Mouse (Mus musculus): Measurements from ENCODE around the gene Med16. TPM values are rescaled to one million over a fixed set of nuclear protein-coding genes. Genes with fewer than 3 reads are reported as not detected.

The Med16 gene
- total RNA-seq, 2 experiments from 2014 or later, result 55.7 to 56.2 TPM

DNA sequence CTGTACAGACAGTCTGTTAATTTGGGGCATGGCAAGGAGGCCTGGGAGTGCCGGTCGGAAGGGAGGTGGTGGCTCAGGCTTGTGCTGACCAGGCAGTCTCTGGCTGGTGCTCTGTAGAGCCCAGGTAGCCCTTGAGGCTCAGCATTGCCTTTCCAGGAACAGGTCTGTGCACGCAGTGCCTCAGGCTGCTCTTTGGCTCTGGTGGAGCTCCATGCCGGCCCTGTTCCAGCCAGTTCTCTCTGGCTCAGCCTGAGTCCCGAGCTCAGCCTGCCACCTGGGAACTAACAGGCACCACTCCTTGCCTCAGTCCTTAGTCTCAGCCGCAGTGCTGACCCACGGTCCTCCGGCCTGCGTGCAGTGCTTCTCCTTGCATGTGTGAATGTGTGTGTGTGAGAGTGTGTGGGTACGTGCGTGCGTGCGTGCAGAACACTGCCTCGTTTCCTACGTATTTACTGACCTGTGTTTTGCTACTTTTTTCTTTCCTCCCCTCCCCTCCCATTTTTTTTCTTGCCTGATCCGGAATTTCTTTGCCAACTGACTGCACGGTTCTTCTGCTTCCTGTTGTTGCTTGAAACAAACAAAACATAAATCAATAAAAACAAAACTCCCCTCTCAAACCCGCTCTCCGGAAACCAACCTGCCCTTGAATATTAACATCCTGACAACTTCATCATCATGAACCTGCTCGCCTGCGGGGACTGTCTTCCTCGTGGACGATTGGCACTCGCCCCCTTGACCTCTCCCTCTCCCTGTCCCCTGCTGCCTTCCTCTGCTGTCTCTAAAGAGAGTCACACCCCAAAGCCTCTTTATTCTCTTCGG, 47.3 kb downstream of the Med16 start:
- no peak for DNase-seq (ENCODE audit: low spot score in 2 of 2)

DNA sequence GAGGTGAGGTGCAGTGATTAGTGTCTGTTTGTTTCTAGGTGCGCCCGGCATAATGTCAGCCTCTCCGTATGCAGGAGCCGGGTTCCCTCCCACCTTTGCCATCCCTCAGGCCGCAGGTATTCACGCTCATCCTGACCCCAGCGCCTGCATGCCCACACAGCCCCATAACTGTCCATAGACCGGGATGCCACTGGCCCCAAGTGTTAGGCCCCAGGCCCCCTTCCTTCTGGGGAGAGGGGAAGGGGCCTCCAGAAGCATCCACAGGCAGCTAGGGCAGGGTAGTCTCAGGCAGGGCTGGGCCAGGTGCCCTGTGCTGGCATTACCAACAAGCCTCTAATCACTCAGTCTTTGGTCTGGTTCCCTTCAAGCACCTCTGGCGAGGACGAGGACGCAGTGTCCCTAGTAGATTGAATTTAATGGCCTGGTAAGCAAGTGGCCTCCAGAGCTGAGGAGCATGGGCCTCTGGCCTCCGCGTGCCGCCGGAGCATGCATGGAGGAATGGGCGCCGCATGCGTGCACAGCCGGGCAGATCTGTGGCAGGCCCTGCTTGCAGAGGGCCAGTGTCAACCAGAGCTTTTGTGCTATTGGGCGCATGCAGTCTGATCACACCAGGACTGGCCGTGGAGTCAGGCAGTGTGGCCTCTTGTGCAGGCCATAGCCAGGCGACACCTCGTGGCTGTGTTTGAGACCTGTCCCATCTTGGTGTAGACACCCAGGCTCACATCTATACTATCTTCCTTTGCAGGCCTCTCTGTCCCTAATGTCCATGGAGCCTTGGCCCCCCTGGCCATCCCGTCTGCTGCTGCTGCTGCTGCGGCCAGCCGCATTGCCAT, 48.4 kb downstream of the Med16 start:
- DNase-seq (ENCODE audit: low spot score in 2 of 2), result no peak

DNA sequence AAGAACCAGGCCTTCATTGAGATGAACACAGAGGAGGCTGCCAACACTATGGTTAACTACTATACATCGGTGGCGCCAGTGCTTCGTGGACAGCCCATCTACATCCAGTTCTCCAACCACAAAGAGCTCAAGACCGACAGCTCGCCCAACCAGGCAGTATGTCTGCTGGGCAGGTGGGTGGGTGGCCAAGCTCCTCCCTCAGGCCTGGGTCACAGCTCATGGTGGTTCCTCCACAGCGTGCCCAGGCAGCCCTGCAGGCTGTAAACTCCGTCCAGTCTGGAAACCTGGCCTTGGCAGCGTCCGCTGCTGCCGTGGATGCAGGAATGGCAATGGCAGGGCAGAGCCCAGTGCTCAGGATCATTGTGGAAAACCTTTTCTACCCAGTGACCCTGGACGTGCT, 49.6 kb downstream of the Med16 start:
- no peak for DNase-seq (ENCODE audit: low spot score in 2 of 2)

DNA sequence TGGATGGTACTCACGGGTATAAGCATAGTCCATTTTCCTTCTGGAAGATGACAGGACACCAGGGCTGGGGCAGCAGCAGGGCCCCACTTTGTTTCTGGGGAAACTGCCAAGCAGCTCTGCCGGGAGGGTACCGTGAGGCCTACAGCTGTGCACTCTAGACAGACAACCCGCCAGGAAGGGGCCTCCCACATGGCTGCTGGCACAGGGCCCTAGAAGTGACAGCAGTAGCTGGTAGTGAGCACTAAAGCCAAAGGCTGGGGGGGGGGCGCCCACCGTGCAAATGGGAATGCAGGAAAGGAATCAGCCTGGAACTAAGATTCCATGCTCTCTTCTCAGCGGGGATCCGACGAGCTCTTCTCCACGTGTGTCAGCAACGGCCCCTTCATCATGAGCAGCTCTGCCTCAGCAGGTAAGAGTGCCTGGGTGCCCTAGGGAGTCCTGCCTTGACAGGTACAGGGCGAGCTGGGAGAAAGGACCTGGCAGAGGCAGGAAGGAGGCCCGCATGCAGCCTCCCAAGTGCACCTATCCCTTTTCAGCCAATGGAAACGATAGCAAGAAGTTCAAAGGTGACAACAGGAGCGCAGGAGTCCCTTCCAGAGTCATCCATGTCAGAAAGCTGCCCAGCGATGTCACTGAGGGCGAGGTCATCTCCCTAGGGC, 50.2 kb downstream of the Med16 start:
- DNase-seq (ENCODE audit: low spot score in 2 of 2), result peak; percentile 75 to 78

DNA sequence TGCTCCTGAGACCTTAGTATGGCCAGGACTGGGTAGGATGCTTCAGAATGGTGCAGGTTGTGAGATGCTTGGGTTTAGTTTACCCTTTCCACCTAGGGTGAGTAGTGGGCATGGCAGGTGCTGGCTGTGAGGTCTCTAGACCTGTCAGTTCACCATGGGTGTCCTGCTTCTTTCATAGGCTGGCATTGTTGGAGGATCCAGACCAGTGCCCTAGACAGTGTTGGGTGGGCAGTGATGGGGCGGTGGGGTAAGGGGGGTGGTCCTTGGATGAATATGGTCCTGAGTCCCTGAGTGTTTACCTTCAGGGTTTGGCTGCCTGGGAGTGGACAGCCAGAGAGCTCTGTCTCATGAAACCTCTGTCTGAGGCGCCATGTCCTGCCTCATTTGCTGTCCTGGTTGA, 50.8 kb downstream of the Med16 start:
- DNase-seq (ENCODE audit: low spot score in 2 of 2), result no peak

DNA sequence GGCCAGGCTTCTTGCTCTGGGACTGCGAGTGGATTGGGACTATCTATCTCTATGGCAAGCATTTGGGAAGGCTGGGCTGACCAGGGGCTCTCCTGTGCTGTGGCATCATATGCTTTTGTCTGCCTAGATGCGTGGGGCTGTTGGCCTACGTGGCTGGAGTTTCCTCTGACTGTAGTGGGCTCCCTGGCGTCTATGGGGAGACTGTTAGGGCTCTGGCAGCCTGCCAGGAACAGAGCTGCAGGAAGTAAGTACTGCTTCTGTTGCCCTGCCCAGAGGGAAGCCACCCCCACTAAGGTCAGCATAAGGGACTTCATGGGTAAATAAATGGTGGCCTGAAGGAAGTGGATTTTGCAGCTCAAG, 51.3 kb downstream of the Med16 start:
- DNase-seq (ENCODE audit: low spot score in 2 of 2), result peak in 1 of 2 experiments; percentile 65

DNA sequence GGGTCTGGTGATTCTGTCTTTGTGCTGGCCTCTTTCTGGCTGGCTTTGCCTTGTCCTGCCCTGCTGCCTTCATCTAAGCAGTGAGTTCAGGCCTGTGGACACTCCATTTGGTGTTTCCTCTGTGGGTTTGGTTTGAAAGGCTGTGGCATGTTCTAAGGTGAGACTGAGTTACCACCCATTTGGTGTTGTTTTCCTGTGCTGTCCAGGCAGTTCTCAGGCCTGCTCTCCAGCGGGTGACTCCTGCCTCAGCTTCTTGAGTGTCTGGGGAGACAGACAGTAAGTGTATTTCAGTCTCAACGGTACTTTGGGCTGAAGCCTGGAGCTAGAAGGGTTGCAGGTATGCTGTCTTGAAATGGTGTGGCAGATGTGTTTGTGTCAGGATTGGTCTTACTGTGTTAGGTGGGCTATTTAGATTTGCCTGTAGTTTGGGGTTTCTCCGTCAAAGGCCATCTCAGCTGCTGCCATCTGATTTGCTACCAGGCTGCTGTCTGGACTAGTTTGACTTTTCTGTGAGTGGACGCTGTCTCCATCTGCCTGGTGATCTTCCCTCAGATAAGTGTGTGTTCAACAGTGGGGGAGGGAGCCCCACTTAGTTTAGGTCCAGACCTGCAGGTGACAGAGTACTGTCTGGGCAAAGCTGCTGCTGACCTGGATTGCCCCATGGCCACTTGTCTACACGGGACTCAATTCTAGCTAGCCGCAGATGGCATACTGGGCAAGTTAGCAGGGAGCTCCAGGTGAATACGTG, 51.8 kb downstream of the Med16 start:
- no peak for DNase-seq (ENCODE audit: low spot score in 2 of 2)

DNA sequence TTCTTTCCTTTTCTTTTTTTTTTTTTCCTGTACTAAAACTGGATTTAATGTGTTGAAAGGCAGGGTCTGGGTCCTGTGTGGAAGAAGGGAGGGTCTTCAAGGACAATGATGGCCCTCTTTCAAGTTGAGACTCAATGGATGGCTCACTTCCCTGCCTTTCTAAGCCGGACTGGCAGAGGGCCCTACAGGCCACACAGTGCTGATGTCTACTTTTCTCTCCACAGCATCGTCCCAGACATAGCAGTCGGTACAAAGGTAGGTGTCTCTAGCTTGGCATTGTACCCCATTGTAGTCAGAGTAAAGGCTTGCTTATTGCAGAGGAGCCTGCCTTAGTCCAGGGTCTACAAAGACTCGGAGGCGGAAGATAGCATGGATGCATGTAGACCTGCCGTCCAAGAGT, 52.4 kb downstream of the Med16 start:
- no peak for DNase-seq (ENCODE audit: low spot score in 2 of 2)

DNA sequence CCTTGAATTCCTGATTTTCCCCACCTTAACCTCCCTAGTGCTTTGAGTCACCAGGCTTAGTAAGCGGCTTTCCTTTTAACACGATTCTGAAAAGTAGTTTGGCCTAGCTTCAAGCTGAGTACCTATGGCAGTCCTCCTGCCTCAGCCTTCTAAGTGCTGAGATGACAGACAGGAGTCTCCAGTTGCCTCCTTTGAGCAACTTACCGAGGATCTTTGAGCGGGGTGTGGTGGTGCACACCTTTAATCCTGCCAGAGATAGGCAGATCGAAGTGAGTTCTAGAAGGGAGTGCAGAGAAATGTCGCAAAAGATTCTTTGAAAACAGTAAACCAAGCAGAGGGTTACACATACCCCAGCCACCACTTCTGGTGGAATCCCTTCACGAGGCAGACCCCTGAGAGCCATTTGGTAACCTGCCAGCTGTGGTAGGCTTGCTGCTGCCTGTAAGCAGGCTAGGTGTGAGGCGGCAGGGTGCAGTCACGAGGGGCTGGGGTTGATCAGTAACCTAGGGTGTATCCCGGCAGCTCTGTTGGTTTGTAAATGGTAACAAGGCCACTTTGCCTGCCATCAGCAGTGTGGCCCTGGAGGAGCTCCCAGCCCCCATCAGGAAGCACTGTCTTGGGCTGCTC, 53.1 kb downstream of the Med16 start:
- DNase-seq (ENCODE audit: low spot score in 2 of 2), result no peak

DNA sequence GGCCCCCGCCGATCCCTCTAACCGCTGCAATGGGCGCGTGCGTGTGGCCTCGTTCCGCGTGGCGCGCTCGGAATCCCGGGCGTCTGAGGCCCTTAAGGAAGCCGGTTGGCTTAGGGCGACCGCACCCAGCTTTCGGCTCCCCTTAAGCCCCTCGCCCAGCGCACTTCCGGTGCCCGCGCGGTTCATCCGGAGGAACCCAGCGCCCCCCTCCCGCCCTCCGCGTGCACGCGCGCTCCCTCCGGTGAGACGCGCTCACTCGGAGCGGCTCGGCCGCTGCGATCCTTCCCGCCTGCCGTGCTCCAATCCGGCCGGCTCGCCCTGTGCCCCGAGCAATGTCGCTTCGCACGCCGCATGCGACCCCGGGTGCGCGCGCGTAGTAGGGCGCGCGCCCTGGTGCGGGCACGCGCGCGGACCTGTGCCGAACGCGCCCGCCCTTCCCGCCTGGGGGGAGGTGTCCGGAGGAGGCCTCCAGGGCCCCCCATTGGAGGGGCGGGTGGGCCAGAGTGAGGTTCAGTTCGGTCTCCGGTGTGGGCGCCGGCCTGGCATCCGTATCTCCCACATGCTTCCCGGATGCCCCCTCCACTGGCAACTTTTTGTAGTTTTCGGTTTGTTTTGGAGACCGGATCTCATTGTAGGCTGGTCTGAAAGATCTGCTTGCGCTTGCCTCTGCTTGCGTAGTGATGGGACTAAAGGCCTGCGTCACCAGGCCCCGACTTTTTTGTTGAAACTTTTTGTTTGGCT, 53.8 kb downstream of the Med16 start:
- DNase-seq (ENCODE audit: low spot score in 2 of 2), result no peak

DNA sequence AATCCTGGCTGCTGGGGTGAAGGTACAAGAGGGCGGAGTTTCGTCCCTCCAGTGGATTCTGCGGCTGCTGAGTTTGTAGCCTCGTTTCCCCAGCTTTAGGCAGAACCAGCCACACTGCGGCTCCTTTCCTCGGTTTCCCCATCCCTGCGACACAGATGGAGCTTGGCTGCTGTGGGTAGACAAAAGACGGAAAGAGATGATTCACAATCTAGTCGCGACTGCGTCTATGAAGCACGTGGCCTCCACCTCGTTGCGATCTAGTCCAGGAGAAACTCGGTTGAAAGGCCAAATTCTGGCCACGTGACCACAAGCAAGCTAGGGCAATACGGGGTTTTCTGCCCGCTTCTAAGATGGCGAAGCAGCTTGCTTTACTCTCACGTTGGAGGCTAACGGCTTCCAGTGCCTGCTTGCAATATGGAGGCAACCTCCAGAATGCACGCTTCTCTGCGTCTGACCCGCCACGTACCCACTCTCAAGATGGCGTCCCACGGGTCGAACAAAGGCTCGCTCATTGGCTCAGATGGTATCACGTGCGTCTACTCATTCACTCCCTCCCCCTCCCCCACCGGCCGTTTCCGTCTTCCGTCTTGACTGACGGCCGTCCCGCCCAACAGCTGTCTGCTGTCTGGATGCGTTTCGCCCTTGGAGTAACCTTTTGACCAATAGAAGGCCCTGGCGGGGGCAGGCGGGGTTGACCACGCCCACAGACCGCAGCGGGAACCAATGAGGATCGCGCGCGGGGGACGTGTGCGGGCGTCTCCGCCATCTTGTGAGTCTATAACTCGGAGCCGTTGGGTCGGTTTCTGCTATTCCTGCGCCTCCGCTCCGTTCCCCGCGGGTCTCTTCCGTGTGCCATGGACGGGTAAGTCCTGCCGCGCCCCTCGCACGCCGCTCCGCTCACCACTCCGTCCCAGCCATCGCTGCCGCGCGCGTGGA, 54.6 kb downstream of the Med16 start, which contains the start of gene Ptbp1:
Ptbp1 (plus strand) TSS at position 568 of the 936 bp plus-strand sequence.
- peak; percentile 97 to 98 for DNase-seq (ENCODE audit: low spot score in 2 of 2)

DNA sequence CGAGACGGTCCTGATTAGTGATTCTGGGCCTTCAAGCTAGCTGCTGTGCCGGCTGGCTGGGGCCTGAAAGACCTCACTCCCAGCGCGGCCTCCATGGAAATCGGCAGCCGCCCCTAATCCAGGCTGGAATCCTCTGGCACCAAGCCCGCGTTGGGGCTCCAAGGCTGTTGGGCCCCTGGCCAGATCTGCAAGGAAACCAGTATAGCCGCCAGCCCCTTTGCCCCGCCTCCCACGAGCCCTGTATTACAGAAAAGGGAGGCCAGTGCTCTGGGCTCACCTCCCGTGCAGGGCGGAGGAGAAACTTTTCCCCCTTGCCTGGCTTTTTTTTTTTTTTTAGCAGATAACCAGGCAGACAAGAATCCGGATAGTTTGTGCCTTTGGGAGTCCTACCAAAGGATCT, 55.3 kb downstream of the Med16 start:
- peak; percentile 96 to 97 for DNase-seq (ENCODE audit: low spot score in 2 of 2)

DNA sequence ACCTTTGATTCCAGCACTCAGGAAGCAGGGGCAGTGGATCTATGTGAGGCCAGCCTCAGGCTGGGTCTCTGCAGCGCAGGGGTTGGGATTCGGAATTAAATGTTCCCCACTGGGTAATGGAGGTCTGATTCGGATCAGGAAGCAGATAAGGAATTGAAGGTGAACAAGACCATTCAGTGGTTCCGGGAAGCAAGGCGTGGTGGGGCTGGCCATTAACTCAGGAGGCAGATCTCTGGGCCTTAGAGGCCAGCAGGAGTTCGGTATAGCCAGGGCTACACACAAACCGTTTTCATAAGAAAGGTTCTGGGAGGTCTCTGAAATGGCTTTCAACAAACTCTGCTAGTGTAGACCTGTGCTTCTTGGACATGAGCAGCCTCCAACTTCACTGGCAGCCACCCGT, 55.9 kb downstream of the Med16 start:
- no peak for DNase-seq (ENCODE audit: low spot score in 2 of 2)

DNA sequence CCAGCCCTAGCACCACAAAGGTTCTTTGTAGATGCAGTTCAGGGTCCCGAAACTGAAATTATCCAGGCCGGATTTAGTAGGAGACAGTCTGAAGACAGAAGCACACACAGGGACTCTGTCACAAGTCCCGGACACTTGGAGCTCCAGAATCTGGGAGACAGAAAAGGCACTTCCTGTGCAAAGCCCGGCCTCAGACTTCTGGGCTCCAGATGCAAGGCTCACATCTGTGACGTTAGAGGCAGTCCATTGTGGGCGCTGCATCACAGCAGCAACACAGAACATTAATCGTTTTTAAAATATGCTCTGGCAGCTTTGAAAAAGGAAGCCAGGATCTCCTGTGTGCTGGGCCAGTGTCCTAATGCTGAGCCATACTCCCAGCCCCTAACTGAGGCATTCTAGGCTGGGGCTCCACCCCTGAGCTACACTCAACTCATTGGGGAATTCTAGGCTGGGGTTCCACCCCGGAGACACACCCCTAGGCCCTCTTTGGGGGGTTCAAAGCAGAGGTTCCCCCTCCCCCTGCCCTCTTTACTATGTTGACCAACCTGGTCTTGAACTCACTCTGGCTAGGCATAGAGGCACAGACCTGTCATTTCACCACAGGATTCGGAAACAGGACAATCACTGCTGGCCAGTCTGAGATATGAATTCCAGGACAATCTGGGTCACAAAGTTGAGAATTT, 56.5 kb downstream of the Med16 start:
- no peak for DNase-seq (ENCODE audit: low spot score in 2 of 2)

DNA sequence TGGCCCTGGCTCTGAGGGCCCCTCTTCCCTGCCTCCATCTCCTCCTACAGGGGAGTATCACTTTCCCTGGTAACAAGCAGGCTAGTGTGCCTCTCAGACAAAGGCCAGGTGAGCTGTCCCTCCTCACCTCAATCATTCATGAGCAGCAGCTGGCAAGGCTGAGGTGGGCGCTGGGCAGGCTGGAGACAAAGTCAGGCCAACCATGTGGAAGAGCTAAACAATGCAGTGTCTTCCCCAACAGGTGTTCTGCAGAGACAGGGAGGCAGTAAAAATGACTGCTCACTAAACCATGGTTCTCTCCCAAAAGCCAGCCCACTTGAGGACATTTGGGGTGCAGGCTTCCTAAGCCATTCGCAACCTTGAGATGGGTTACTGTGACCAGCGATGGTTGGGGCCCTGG, 57.1 kb downstream of the Med16 start:
- DNase-seq (ENCODE audit: low spot score in 2 of 2), result no peak

DNA sequence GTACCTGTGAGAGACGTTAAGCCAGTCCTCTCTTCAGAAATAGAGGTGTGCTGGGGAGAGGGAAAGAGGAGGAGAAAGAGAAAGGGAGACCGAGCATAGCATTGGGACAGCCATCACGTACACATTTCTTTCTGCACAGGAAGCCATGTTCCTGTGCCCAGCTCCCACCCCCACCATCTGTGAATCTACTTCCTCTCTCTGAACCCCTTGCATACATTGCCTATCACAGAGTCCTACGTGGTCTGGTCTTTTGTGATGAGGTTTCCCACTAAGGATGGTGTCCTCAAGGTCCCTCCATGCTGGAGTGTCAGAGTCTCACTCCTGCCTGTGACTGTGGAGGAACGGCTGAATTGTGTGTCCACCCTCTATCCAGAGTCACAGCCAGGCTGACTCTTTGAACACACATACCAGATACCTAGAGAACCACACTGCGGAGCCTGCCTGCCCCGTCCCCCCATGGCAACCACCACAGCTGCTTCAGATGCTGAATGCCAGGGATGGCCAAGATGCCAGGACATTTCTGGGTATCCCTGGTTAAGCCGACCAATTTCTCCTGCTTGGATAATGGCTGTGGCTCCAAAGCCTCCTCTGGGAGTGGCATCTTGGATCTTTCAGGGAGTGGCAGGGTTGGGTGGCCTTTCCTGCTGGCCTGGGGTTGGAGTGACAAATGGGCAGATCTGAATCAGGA, 58.6 kb downstream of the Med16 start:
- no peak for DNase-seq (ENCODE audit: low spot score in 2 of 2)

DNA sequence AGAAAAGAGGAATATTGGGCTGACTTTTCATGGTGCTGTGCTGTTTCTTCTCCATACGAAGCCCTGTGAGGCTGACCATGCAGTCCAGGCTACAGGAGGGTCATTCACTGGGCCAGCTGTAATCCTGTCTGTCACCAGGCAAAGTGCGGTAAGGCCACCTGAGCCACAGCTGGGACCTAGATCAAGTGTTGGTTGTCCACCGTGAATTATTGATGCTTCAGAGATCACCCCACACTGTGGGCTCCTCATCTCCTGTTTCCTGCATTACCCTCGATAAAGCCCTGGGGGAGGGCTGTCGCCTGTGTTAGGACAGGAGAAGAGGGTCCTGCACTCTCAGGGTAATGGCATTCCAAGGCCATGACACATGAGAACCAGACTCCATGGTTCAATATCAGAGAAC, 62.2 kb downstream of the Med16 start:
- DNase-seq (ENCODE audit: low spot score in 2 of 2), result no peak

Measured in layer of hippocampus, postnatal 10 days (tissue).